Mouse (Mus musculus) kidney, embryonic 15.5 days (tissue): ENCODE data around the gene Lmx1a. TPM values are rescaled to one million over a fixed set of nuclear protein-coding genes. Genes with fewer than 3 reads are reported as not detected.

Experiments
- ATAC-seq: fragments of 200-750 bp; cut with Nextera tagmentation; replicated peaks from 2 replicates; pipeline ENCODE4 v1.8.0; 2017; ENCODE audit warnings: moderate TSS enrichment; ENCODE audit not compliant: low FRiP score
- H3K27ac ChIP-seq: fragments of 300-500 bp; sonication (generic); 2 replicates; pipeline ENCODE4 v1.5.1; 2015; ENCODE audit warnings: mild to moderate bottlenecking, inconsistent platforms
- H3K27me3 ChIP-seq: fragments of 300-500 bp; sonication (generic); 2 replicates; pipeline ENCODE4 v1.6.1; 2015; ENCODE audit warnings: inconsistent platforms
- H3K36me3 ChIP-seq: fragments of 300-500 bp; sonication (generic); 2 replicates; pipeline ENCODE4 v1.6.1; 2015; ENCODE audit warnings: inconsistent platforms
- H3K4me1 ChIP-seq: fragments of 300-500 bp; sonication (generic); 2 replicates; pipeline ENCODE4 v1.6.1; 2015; ENCODE audit warnings: inconsistent platforms
- H3K4me2 ChIP-seq: fragments of 300-500 bp; sonication (generic); 2 replicates; pipeline ENCODE4 v1.6.1; 2015; ENCODE audit warnings: moderate library complexity, mild to moderate bottlenecking, inconsistent platforms
- H3K4me3 ChIP-seq: fragments of 300-500 bp; sonication (generic); replicated peaks from 2 replicates; pipeline ENCODE4 v1.5.1; 2015; ENCODE audit warnings: mild to moderate bottlenecking, inconsistent platforms
- H3K9ac ChIP-seq: fragments of 300-500 bp; sonication (generic); 2 replicates; pipeline ENCODE4 v1.6.1; 2015; ENCODE audit warnings: mild to moderate bottlenecking, inconsistent platforms
- H3K9me3 ChIP-seq: fragments of 300-500 bp; sonication (generic); replicated peaks from 2 replicates; pipeline ENCODE4 v1.6.1; 2016; ENCODE audit warnings: inconsistent platforms
- WGBS: fragments of 180-500 bp; shearing (Covaris S2); methylation state at CpG from one replicate; pipeline ENCODE4 v1.1.7; 2015; ENCODE audit warnings: mixed read lengths; 5-methylcytosine and 5-hydroxymethylcytosine counted together
- polyA plus RNA-seq: library from polyadenylated mRNA; unstranded; fragments of >200 nt; fragmentation: Nextera tagmentation; extraction: Ambion mirVana; gene quantifications from 2 replicates; pipeline ENCODE4 v1.2.1, GENCODE M21; 2015

Gene Lmx1a
- polyA plus RNA-seq, 1 experiment from 2014 or later = 0.17 TPM

GRCm38 (mm10) chr1:167699706-167700105 is 10.7 kb downstream of the Lmx1a start:
- WGBS = 64% methylated on average over 6 of the region's 6 CpGs
- Histone ChIP-seq H3K9me3 (no peaks in the 10 kb centered on the region), H3K27me3 (peaks cover 78% of the 10 kb centered on the region), H3K9ac (no peak overlapping the region), H3K4me3 (no peak overlapping the region), H3K4me1 (no peaks in the 10 kb centered on the region), H3K4me2 (no peak overlapping the region), H3K36me3 (no peaks in the 10 kb centered on the region), H3K27ac (no peak overlapping the region)
- ATAC-seq = no peak

- H3K36me3 ChIP-seq = no peaks in the 10 kb centered on the region
- peaks cover 74% of the 10 kb centered on the region for H3K27me3 ChIP-seq
- H3K4me3 ChIP-seq = no peak overlapping the region
- no peak overlapping the region for H3K4me2 ChIP-seq
- H3K9me3 ChIP-seq = no peaks in the 10 kb centered on the region
- no peaks in the 10 kb centered on the region for H3K4me1 ChIP-seq
- H3K9ac ChIP-seq = no peak overlapping the region
- no peak overlapping the region for H3K27ac ChIP-seq
- 33% methylated on average over 7 of the region's 7 CpGs for WGBS
- ATAC-seq = no peak
These were observed 11.2 kb downstream of the Lmx1a start for GRCm38 (mm10) chr1:167700221-167700620.

GRCm38 (mm10) chr1:167705527-167705926 is 16.5 kb downstream of the Lmx1a start:
- no peak for ATAC-seq

GRCm38 (mm10) chr1:167708761-167709160 is 19.7 kb downstream of the Lmx1a start:
- WGBS = 57% methylated on average over 5 of the region's 5 CpGs
- Histone ChIP-seq H3K4me1 (no peaks in the 10 kb centered on the region), H3K9ac (no peak overlapping the region), H3K27ac (no peak overlapping the region), H3K27me3 (0 out of 2 replicates have a peak, but pooled peaks cover 14% of the 10 kb centered on the region), H3K4me3 (no peak overlapping the region), H3K4me2 (no peak overlapping the region), H3K9me3 (no peaks in the 10 kb centered on the region), H3K36me3 (no peaks in the 10 kb centered on the region)
- no peak for ATAC-seq

More at GRCm38 (mm10) chr1:167705527-167705926, 16.5 kb downstream of the Lmx1a start:
- no peak overlapping the region for H3K4me3 ChIP-seq
- no peak overlapping the region for H3K4me2 ChIP-seq
- H3K9ac ChIP-seq = no peak overlapping the region
- H3K9me3 ChIP-seq = no peaks in the 10 kb centered on the region
- no peaks in the 10 kb centered on the region for H3K36me3 ChIP-seq
- H3K4me1 ChIP-seq = no peaks in the 10 kb centered on the region
- WGBS = 85% methylated on average over 7 of the region's 7 CpGs
- H3K27me3 ChIP-seq = peaks cover 28% of the 10 kb centered on the region
- no peak overlapping the region for H3K27ac ChIP-seq

GRCm38 (mm10) chr1:167715730-167716341 is 26.8 kb downstream of the Lmx1a start:
- H3K27me3 ChIP-seq = peaks cover 5% of the 10 kb centered on the region; the same call in 1 of the 2 replicates
- H3K9ac ChIP-seq = no peak overlapping the region
- no peak overlapping the region for H3K4me3 ChIP-seq
- H3K27ac ChIP-seq = no peak overlapping the region
- H3K4me1 ChIP-seq = peaks cover 5% of the 10 kb centered on the region; the same call in 1 of the 2 replicates
- H3K9me3 ChIP-seq = no peaks in the 10 kb centered on the region
- H3K4me2 ChIP-seq = no peak overlapping the region
- 0 out of 2 replicates have a peak, but pooled peaks have one; percentile 46 for ATAC-seq
- no peaks in the 10 kb centered on the region for H3K36me3 ChIP-seq
- 37% methylated on average over 6 of the region's 6 CpGs for WGBS

- Histone ChIP-seq H3K4me1 (0 out of 2 replicates have a peak, but pooled peaks cover 3% of the 10 kb centered on the region), H3K4me2 (no peak overlapping the region), H3K27me3 (peaks cover 13% of the 10 kb centered on the region), H3K27ac (no peak overlapping the region), H3K9me3 (no peaks in the 10 kb centered on the region), H3K36me3 (no peaks in the 10 kb centered on the region), H3K4me3 (no peak overlapping the region), H3K9ac (no peak overlapping the region)
- 11% methylated on average over 6 of the region's 6 CpGs for WGBS
- no peak for ATAC-seq
These were observed 45.4 kb downstream of the Lmx1a start for GRCm38 (mm10) chr1:167734471-167734870.

- no peak overlapping the region for H3K4me3 ChIP-seq
- H3K9ac ChIP-seq = no peak overlapping the region
- ATAC-seq = no peak
- peaks cover 15% of the 10 kb centered on the region; the same call in 1 of the 2 replicates for H3K27me3 ChIP-seq
- no peaks in the 10 kb centered on the region for H3K36me3 ChIP-seq
- 71% methylated on average over 3 of the region's 3 CpGs for WGBS
- H3K4me2 ChIP-seq = no peak overlapping the region
- no peaks in the 10 kb centered on the region for H3K9me3 ChIP-seq
- 0 out of 2 replicates have a peak, but pooled peaks cover 3% of the 10 kb centered on the region for H3K4me1 ChIP-seq
- H3K27ac ChIP-seq = no peak overlapping the region
These were observed 47.8 kb downstream of the Lmx1a start for GRCm38 (mm10) chr1:167736793-167737192.

GRCm38 (mm10) chr1:167739286-167739685 is 50.2 kb downstream of the Lmx1a start:
- Histone ChIP-seq H3K4me2 (no peak overlapping the region), H3K36me3 (no peaks in the 10 kb centered on the region), H3K9me3 (no peaks in the 10 kb centered on the region), H3K27me3 (peaks cover 15% of the 10 kb centered on the region), H3K4me3 (no peak overlapping the region), H3K4me1 (no peaks in the 10 kb centered on the region), H3K9ac (no peak overlapping the region), H3K27ac (no peak overlapping the region)
- WGBS = 79% methylated on average over 7 of the region's 7 CpGs
- ATAC-seq = no peak

GRCm38 (mm10) chr1:167746676-167747075 is 57.6 kb downstream of the Lmx1a start:
- ATAC-seq = no peak
- WGBS = 40% methylated on average over 6 of the region's 6 CpGs
- Histone ChIP-seq H3K4me2 (no peak overlapping the region), H3K9me3 (no peaks in the 10 kb centered on the region), H3K4me1 (no peaks in the 10 kb centered on the region), H3K27me3 (peaks cover 21% of the 10 kb centered on the region), H3K36me3 (no peaks in the 10 kb centered on the region), H3K9ac (no peak overlapping the region), H3K4me3 (no peak overlapping the region), H3K27ac (no peak overlapping the region)

GRCm38 (mm10) chr1:167752661-167753060 is 63.6 kb downstream of the Lmx1a start:
- Histone ChIP-seq H3K27ac (no peak overlapping the region), H3K4me1 (peaks cover 15% of the 10 kb centered on the region), H3K36me3 (no peaks in the 10 kb centered on the region), H3K9ac (no peak overlapping the region), H3K27me3 (peaks cover 24% of the 10 kb centered on the region; the same call in 1 of the 2 replicates), H3K4me3 (no peak overlapping the region), H3K4me2 (no peak overlapping the region), H3K9me3 (no peaks in the 10 kb centered on the region)
- no peak for ATAC-seq
- 82% methylated on average over 5 of the region's 5 CpGs for WGBS

- H3K4me2 ChIP-seq = no peak overlapping the region
- H3K9ac ChIP-seq = no peak overlapping the region
- no peak for ATAC-seq
- no peaks in the 10 kb centered on the region for H3K9me3 ChIP-seq
- 27% methylated on average over 4 of the region's 4 CpGs for WGBS
- H3K36me3 ChIP-seq = no peaks in the 10 kb centered on the region
- peaks cover 24% of the 10 kb centered on the region; the same call in 1 of the 2 replicates for H3K27me3 ChIP-seq
- peaks cover 21% of the 10 kb centered on the region for H3K4me1 ChIP-seq
- no peak overlapping the region for H3K27ac ChIP-seq
- H3K4me3 ChIP-seq = no peak overlapping the region
These were observed 65.0 kb downstream of the Lmx1a start for GRCm38 (mm10) chr1:167754085-167754484.

GRCm38 (mm10) chr1:167754636-167755522 is 65.8 kb downstream of the Lmx1a start:
- 18% methylated on average over 14 of the region's 14 CpGs for WGBS
- H3K27ac ChIP-seq = no peak overlapping the region
- H3K4me2 ChIP-seq = no peak overlapping the region
- H3K9me3 ChIP-seq = no peaks in the 10 kb centered on the region
- H3K4me3 ChIP-seq = no peak overlapping the region
- H3K27me3 ChIP-seq = peaks cover 22% of the 10 kb centered on the region
- no peaks in the 10 kb centered on the region for H3K36me3 ChIP-seq
- peaks cover 26% of the 10 kb centered on the region for H3K4me1 ChIP-seq
- no peak overlapping the region for H3K9ac ChIP-seq
- ATAC-seq = 0 out of 2 replicates have a peak, but pooled peaks have one; percentile 30
